ENCODE assay signal across 8 mouse cellular contexts in genomic region chr11:30160625-30161172, GRCm38 (mm10).
DNase-seq lines count a peak whose midpoint lies in the region; ATAC-seq and TF ChIP-seq lines count a peak whose summit lies in the region.

No protein-coding gene starts in this region.

- H3K27ac ChIP-seq in ES-E14 (ENCODE audit: insufficient read depth, low read depth, low read length, poor library complexity, severe bottlenecking): no peak overlapping the region; the same call in 1 of the 2 replicates
- H3K27ac ChIP-seq in heart, embryonic 10.5 days: peak overlapping the region; percentile 86
- H3K27ac ChIP-seq in liver, embryonic 15.5 days (replicated peaks): peak overlapping the region; percentile 80

- no peak overlapping the region for H3K9ac ChIP-seq in ES-E14 (ENCODE audit: insufficient read depth, low read depth, low read length, poor library complexity, severe bottlenecking)
- peak overlapping the region; percentile 15; the same call in 1 of the 2 replicates for H3K9ac ChIP-seq in liver, embryonic 15.5 days

- peak; percentile 95 for DNase-seq in heart, adult 11 months
- no peak for DNase-seq in heart, postnatal 25 days (ENCODE audit: low spot score)
- peak; percentile 19 for DNase-seq in ES-E14 (ENCODE audit: low read depth, low spot score)
- no peak for DNase-seq in heart, embryonic 10.5 days (ENCODE audit: low spot score)
- DNase-seq in adrenal gland, adult (ENCODE audit: inconsistent age in 2 of 2, low spot score in 1 of 2): no peak
- DNase-seq in urinary bladder, adult 18-20 months (ENCODE audit: low spot score in 2 of 2): no peak
- DNase-seq in thymus, postnatal 14 days: no peak

- 33% methylated on average over 4 of the region's 4 CpGs for WGBS in heart, embryonic 10.5 days
- WGBS in liver, embryonic 15.5 days (ENCODE audit: insufficient replicate concordance): 27% methylated on average over 4 of the region's 4 CpGs

- H3K36me3 ChIP-seq in ES-E14 (ENCODE audit: control insufficient read depth, insufficient read depth, low read length, poor library complexity, severe bottlenecking): peaks cover 4% of the 10 kb centered on the region
- peaks cover 14% of the 10 kb centered on the region for H3K36me3 ChIP-seq in heart, embryonic 10.5 days
- 0 out of 2 replicates have a peak, but pooled peaks cover 8% of the 10 kb centered on the region for H3K36me3 ChIP-seq in liver, embryonic 15.5 days (replicated peaks)

- in situ Hi-C loops in ES-E14 (cut with MboI; ENCODE audit: low sequenced_read_pairs in 2 of 2, unreplicated experiment in 2 of 2): no loop called here

- ATAC-seq in liver, embryonic 15.5 days (ENCODE audit: insufficient read depth): peak; percentile 78

- peak overlapping the region; percentile 48 for H3K4me2 ChIP-seq in liver, embryonic 15.5 days

- no peak overlapping the region for H3K4me3 ChIP-seq in ES-E14 (ENCODE audit: insufficient read depth in 1 of 2, low read depth in 1 of 2, low read length in 2 of 2, poor library complexity in 1 of 2, severe bottlenecking in 1 of 2)
- peak overlapping the region; percentile 27; the same call in 1 of the 2 replicates for H3K4me3 ChIP-seq in heart, embryonic 10.5 days
- no peak overlapping the region for H3K4me3 ChIP-seq in liver, embryonic 15.5 days (replicated peaks)

- intact Hi-C loops in heart, postnatal 25 days (cut with DNase I): loop anchor here (5.0 to 10.0 kb wide), 4 partner anchors 37 to 207 kb away; partner anchors contain the start of gene Sptbn1

- H3K4me1 ChIP-seq in ES-E14 (ENCODE audit: control insufficient read depth in 2 of 2, insufficient read depth in 2 of 2, low read length in 2 of 2, poor library complexity in 1 of 2): peaks cover 8 to 23% of the 10 kb centered on the region in 2 experiments
- H3K4me1 ChIP-seq in heart, embryonic 10.5 days: peaks cover 75% of the 10 kb centered on the region
- peaks cover 80% of the 10 kb centered on the region for H3K4me1 ChIP-seq in liver, embryonic 15.5 days (replicated peaks)

- no peaks in the 10 kb centered on the region for H3K27me3 ChIP-seq in heart, embryonic 10.5 days (ENCODE audit: insufficient read depth, poor library complexity, severe bottlenecking)
- no peaks in the 10 kb centered on the region for H3K27me3 ChIP-seq in liver, embryonic 15.5 days

- H3K9me3 ChIP-seq in ES-E14 (ENCODE audit: control insufficient read depth, insufficient read depth, low read depth, low read length): no peaks in the 10 kb centered on the region
- H3K9me3 ChIP-seq in heart, embryonic 10.5 days: no peaks in the 10 kb centered on the region
- no peaks in the 10 kb centered on the region for H3K9me3 ChIP-seq in liver, embryonic 15.5 days (replicated peaks)

TF ChIP-seq in ES-E14, 5 proteins besides CTCF, POLR2A, EP300 and RAD21:
- TF ChIP-seq HCFC1 (IDR thresholded peaks at IDR 0.05; ENCODE audit: borderline replicate concordance, insufficient read depth, low read length): no peak
- peak; percentile 90 for TF ChIP-seq ZNF384 (IDR thresholded peaks at IDR 0.05; ENCODE audit: low read depth, low read length)

Comparison
In these comparisons a context has a peak if more than half of its experiments do, and no peak if none do; other contexts are left out.
1. DNase-seq: peak in heart, adult 11 months (single experiment) and ES-E14 (single experiment); none in heart, postnatal 25 days (single experiment), heart, embryonic 10.5 days (single experiment), adrenal gland, adult (0 of 2), urinary bladder, adult 18-20 months (0 of 2) and thymus, postnatal 14 days (single experiment).